Mouse (Mus musculus) heart, embryonic 14.5 days (tissue): ENCODE results near the gene Tpbgl. TPM values are rescaled to one million over a fixed set of nuclear protein-coding genes. Genes with fewer than 3 reads are reported as not detected.

Source experiments
- ATAC-seq: fragments of 200-750 bp; cut with Nextera tagmentation; 2 replicates; pipeline ENCODE4 v1.8.0; 2017; ENCODE audit warnings: low read depth, moderate TSS enrichment; ENCODE audit not compliant: insufficient number of reproducible peaks, insufficient read depth, low FRiP score
- H3K27ac ChIP-seq, 2 experiments: fragments of 200-500 bp in 1 of 2; fragments of 300-500 bp in 1 of 2; sonication (generic) in 1 of 2; replicated peaks in 1 of 2; 2 replicates each; pipeline ENCODE4 v1.5.1; 2012 to 2014; ENCODE audit warnings: low read depth in 2 of 2, low read length in 2 of 2, control low read depth in 1 of 2, mild to moderate bottlenecking in 1 of 2, mixed read lengths in 1 of 2; ENCODE audit not compliant: control insufficient read depth in 1 of 2, insufficient read depth in 1 of 2
- H3K27me3 ChIP-seq: fragments of 300-500 bp; sonication (generic); 2 replicates; pipeline ENCODE4 v1.6.1; 2014; ENCODE audit warnings: mild to moderate bottlenecking, low read length, control low read depth; ENCODE audit not compliant: control insufficient read depth, insufficient read depth
- H3K36me3 ChIP-seq: fragments of 300-500 bp; sonication (generic); 2 replicates; pipeline ENCODE4 v1.6.1; 2014; ENCODE audit warnings: mild to moderate bottlenecking, control low read depth, low read length, mixed read lengths; ENCODE audit not compliant: control insufficient read depth, insufficient read depth
- H3K4me1 ChIP-seq, 2 experiments: fragments of 200-500 bp in 1 of 2; fragments of 300-500 bp in 1 of 2; sonication (generic) in 1 of 2; 2 replicates each; pipeline ENCODE4 v1.6.1; 2012 to 2014; ENCODE audit warnings: low read length in 2 of 2, control low read depth in 1 of 2, mixed read lengths in 1 of 2; ENCODE audit not compliant: control insufficient read depth in 2 of 2, insufficient read depth in 2 of 2
- H3K4me2 ChIP-seq: fragments of 300-500 bp; sonication (generic); 2 replicates; pipeline ENCODE4 v1.6.1; 2014; ENCODE audit warnings: mild to moderate bottlenecking, low read length
- H3K4me3 ChIP-seq, 2 experiments: fragments of 200-500 bp in 1 of 2; fragments of 300-500 bp in 1 of 2; sonication (generic) in 1 of 2; 2 replicates each; pipeline ENCODE4 v1.5.1; 2012 to 2014; ENCODE audit warnings: low read length in 2 of 2, mild to moderate bottlenecking in 2 of 2, control low read depth in 1 of 2, low read depth in 1 of 2, moderate library complexity in 1 of 2; ENCODE audit not compliant: control insufficient read depth in 1 of 2, insufficient read depth in 1 of 2
- H3K9ac ChIP-seq: fragments of 300-500 bp; sonication (generic); 2 replicates; pipeline ENCODE4 v1.6.1; 2014; ENCODE audit warnings: mild to moderate bottlenecking, low read length
- H3K9me3 ChIP-seq: fragments of 300-500 bp; sonication (generic); 2 replicates; pipeline ENCODE4 v1.6.1; 2016; ENCODE audit warnings: low read length, control low read depth; ENCODE audit not compliant: control insufficient read depth
- WGBS: fragments of 180-500 bp; shearing (Covaris S2); extraction: QIAGEN DNeasy Blood & Tissue Kit; methylation state at CpG from one replicate; pipeline ENCODE4 v1.1.7; 2014; 5-methylcytosine and 5-hydroxymethylcytosine counted together
- polyA plus RNA-seq: library from polyadenylated mRNA; unstranded; fragments of >200 nt; fragmentation: Nextera tagmentation; extraction: Ambion mirVana; gene quantifications from 2 replicates; pipeline ENCODE4 v1.2.1, GENCODE M21; 2014

The Tpbgl gene
- polyA plus RNA-seq, 1 experiment from 2014 or later, result 2.4 TPM

GRCm38 (mm10) chr7:99606766-99607165 is 20.1 kb downstream of the Tpbgl start:
- Histone ChIP-seq H3K4me2 (no peak overlapping the region), H3K36me3 (peaks cover 11% of the 10 kb centered on the region; the same call in 1 of the 2 replicates), H3K4me1 (no peaks in the 10 kb centered on the region), H3K27me3 (no peaks in the 10 kb centered on the region), H3K9me3 (no peaks in the 10 kb centered on the region), H3K4me3 (no peak overlapping the region), H3K9ac (no peak overlapping the region), H3K27ac (no peak overlapping the region)
- ATAC-seq, result no peak
- WGBS, result 84% methylated on average over 3 of the region's 3 CpGs

GRCm38 (mm10) chr7:99606303-99606702 is 20.6 kb downstream of the Tpbgl start:
- no peak overlapping the region for H3K27ac ChIP-seq
- no peaks in the 10 kb centered on the region for H3K27me3 ChIP-seq
- no peak for ATAC-seq
- no peaks in the 10 kb centered on the region for H3K4me1 ChIP-seq
- peaks cover 16% of the 10 kb centered on the region for H3K36me3 ChIP-seq
- no peak overlapping the region for H3K4me3 ChIP-seq
- H3K9me3 ChIP-seq, result no peaks in the 10 kb centered on the region
- 83% methylated on average over 11 of the region's 11 CpGs for WGBS
- no peak overlapping the region for H3K4me2 ChIP-seq
- H3K9ac ChIP-seq, result no peak overlapping the region

DNA sequence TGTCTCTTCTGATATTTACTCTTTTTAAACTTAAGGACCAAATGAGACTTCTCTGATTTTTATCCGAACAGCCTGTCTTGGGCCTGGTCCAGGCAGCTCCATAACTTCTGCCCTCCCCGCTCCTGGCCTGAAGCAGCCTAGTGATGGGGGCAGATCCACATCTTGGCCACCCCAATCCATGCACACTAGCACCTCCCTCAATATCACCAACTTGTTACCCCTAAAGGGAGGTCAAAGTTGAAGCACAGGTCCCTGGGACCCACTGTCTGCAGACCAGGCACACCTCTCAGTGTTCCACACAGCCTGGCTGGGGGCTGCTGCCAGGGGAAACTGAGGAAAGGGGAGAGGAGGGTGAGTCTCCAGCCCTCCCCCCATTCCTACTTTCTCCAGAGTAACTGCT is 21.8 kb downstream of the Tpbgl start:
- Histone ChIP-seq H3K27me3 (no peaks in the 10 kb centered on the region), H3K9me3 (no peaks in the 10 kb centered on the region), H3K36me3 (peaks cover 26% of the 10 kb centered on the region), H3K4me3 (no peak overlapping the region), H3K4me1 (no peaks in the 10 kb centered on the region), H3K4me2 (no peak overlapping the region), H3K9ac (no peak overlapping the region), H3K27ac (no peak overlapping the region)
- 88% methylated on average over 2 of the region's 2 CpGs for WGBS
- no peak for ATAC-seq

GRCm38 (mm10) chr7:99603875-99604662 is 22.8 kb downstream of the Tpbgl start:
- peaks cover 30% of the 10 kb centered on the region for H3K36me3 ChIP-seq

GRCm38 (mm10) chr7:99598722-99599121 is 28.2 kb downstream of the Tpbgl start:
- peaks cover 0 to 4% of the 10 kb centered on the region in 2 experiments; a peak in 2 of 4 replicates for H3K4me1 ChIP-seq
- no peaks in the 10 kb centered on the region for H3K27me3 ChIP-seq
- no peak overlapping the region for H3K27ac ChIP-seq
- peaks cover 44% of the 10 kb centered on the region for H3K36me3 ChIP-seq
- WGBS, result 70% methylated on average over 4 of the region's 4 CpGs
- no peak overlapping the region for H3K4me2 ChIP-seq
- no peak overlapping the region for H3K9ac ChIP-seq
- no peaks in the 10 kb centered on the region for H3K9me3 ChIP-seq
- H3K4me3 ChIP-seq, result no peak overlapping the region
- ATAC-seq, result no peak

More at GRCm38 (mm10) chr7:99603875-99604662, 22.8 kb downstream of the Tpbgl start:
- Histone ChIP-seq H3K27ac (no peak overlapping the region), H3K9ac (no peak overlapping the region), H3K27me3 (no peaks in the 10 kb centered on the region), H3K9me3 (no peaks in the 10 kb centered on the region), H3K4me3 (no peak overlapping the region), H3K4me1 (no peaks in the 10 kb centered on the region), H3K4me2 (no peak overlapping the region)
- ATAC-seq, result no peak
- WGBS, result 85% methylated on average over 8 of the region's 8 CpGs

DNA sequence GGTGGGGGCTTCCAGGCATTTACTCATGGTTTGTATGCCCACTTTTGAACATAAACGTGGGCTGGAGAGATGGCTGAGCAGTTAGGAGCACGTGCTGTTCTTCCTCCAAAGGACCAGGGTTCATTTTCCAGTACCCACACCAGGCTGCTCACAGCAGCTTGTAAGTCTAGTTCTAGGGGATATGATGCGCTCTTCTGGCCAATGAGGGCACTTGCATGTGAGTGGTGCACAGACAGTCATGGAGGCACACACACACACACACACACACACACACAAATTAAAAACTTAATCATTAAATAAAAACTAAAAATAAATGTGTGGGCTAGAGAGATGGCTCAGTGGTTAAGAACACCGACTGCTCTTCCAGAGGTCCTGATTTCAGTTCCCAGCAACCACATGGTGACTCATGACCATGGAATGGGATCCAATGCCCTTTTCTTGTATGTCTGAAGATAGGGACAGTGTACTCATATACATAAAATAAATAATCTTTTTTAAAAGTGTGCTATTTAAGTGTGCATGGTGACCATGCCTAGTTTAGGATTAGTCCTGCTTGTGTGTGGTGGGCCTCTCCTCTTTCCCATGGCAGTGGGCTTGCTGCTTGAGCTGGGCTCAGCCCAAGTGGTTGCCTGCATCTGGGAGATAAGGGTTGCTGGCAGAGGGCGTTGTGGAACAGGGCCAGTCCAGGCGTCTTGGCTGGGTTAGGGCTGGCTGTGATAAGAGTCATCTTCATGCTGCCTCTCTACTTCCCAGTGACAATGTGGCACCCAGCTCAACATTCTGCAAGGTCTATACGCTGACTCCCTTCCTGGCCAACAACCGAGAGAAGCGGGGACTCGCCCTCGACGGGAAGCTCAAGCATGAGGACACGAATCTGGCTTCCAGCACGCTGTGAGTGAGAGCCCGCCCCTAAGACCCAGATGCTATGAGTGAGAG is 32.8 kb downstream of the Tpbgl start:
- peak; percentile 40; the same call in 1 of the 2 replicates for ATAC-seq
- WGBS, result 65% methylated on average over 15 of the region's 15 CpGs
- Histone ChIP-seq H3K9me3 (no peaks in the 10 kb centered on the region), H3K27me3 (no peaks in the 10 kb centered on the region), H3K36me3 (peaks cover 42% of the 10 kb centered on the region), H3K4me1 (peaks cover 0 to 4% of the 10 kb centered on the region in 2 experiments; a peak in 2 of 4 replicates), H3K4me3 (no peak overlapping the region), H3K4me2 (no peak overlapping the region), H3K9ac (no peak overlapping the region), H3K27ac (no peak overlapping the region)

GRCm38 (mm10) chr7:99592669-99593068 is 34.2 kb downstream of the Tpbgl start:
- Histone ChIP-seq H3K4me1 (peaks cover 0 to 4% of the 10 kb centered on the region in 2 experiments; a peak in 2 of 4 replicates), H3K36me3 (peaks cover 47% of the 10 kb centered on the region), H3K27me3 (no peaks in the 10 kb centered on the region), H3K27ac (no peak overlapping the region), H3K4me3 (no peak overlapping the region), H3K9me3 (no peaks in the 10 kb centered on the region), H3K4me2 (no peak overlapping the region), H3K9ac (no peak overlapping the region)
- 85% methylated on average over 3 of the region's 3 CpGs for WGBS
- ATAC-seq, result no peak
